Comparison of ENCODE assay signal across 10 mouse cellular contexts in the genomic region with DNA sequence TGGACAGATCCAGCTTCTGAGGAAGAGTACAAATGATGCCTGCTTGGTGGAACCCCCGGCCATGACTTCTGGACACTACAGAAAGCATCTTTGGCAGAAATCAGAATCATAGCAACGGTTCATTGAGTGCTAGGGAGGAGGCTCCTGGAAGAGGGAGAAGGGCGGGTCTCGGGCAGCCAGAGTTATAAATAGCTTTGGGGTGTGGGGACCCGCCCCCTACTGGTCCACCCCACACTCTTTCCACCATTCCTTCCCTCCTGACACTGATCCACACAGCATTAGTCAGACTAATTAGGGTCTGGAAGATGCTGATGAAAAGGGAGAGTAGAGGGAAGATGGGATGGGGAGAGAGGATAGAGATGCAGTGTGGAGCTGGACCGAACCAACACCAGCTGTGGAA. TPM values are rescaled to one million over a fixed set of nuclear protein-coding genes. Genes with fewer than 3 reads are reported as not detected.
DNase-seq lines count a peak whose midpoint lies in the region; ATAC-seq lines count a peak whose summit lies in the region.
"Had no signal": no experiment of that assay in that cellular context is flagged by ENCODE, and none has a peak within 500 bp of the region (broad histone marks: within the 10 kb centered on the region; RNA-seq: fewer than 3 reads in every experiment).

No protein-coding gene starts in this region.

- H3K4me3 ChIP-seq in hindbrain, embryonic 10.5 days: 0 out of 2 replicates have a peak overlapping the region, but pooled peaks have one; percentile 2
- no peak overlapping the region for H3K4me3 ChIP-seq in hindbrain, embryonic 11.5 days (ENCODE audit: low read depth, low read length)
- peak overlapping the region; percentile 19; the same call in 1 of the 2 replicates for H3K4me3 ChIP-seq in limb, embryonic 15.5 days

- no peak for ATAC-seq in hindbrain, embryonic 11.5 days (ENCODE audit: low FRiP score)
- no peak for ATAC-seq in limb, embryonic 15.5 days (ENCODE audit: insufficient number of reproducible peaks, low FRiP score, low TSS enrichment, low read depth)

- no peak for DNase-seq in hindbrain, embryonic 10.5 days (ENCODE audit: low spot score)
- DNase-seq in hindbrain, embryonic 11.5 days (ENCODE audit: low spot score): no peak
- peak; percentile 28 for DNase-seq in 416B (ENCODE audit: low read depth)
- DNase-seq in Muller cell, postnatal 12 days (ENCODE audit: inconsistent ontology term): peak; percentile 38
- DNase-seq in cerebellum, adult 18-20 months: no peak
- DNase-seq in embryo, embryonic 10 days (ENCODE audit: low spot score): no peak
- DNase-seq in right cerebral cortex, postnatal 25 days: no peak
- DNase-seq: cerebellum, adult 8-10 months; kidney, postnatal 10 days had no signal

- peak overlapping the region; percentile 17; the same call in 1 of the 2 replicates for H3K27ac ChIP-seq in hindbrain, embryonic 10.5 days
- no peak overlapping the region for H3K27ac ChIP-seq in hindbrain, embryonic 11.5 days (ENCODE audit: low read depth, low read length)
- H3K27ac ChIP-seq in limb, embryonic 15.5 days: peak overlapping the region; percentile 87

- no peak overlapping the region for H3K4me2 ChIP-seq in hindbrain, embryonic 11.5 days (replicated peaks; ENCODE audit: low read depth, low read length)
- H3K4me2 ChIP-seq in limb, embryonic 15.5 days: peak overlapping the region; percentile 32

- peaks cover 59% of the 10 kb centered on the region for H3K4me1 ChIP-seq in hindbrain, embryonic 10.5 days (replicated peaks)
- H3K4me1 ChIP-seq in hindbrain, embryonic 11.5 days (replicated peaks; ENCODE audit: control insufficient read depth, insufficient read depth, low read length): no peaks in the 10 kb centered on the region; the same call in 1 of the 2 replicates
- H3K4me1 ChIP-seq in limb, embryonic 15.5 days: peaks cover 53% of the 10 kb centered on the region

- H3K36me3 ChIP-seq in hindbrain, embryonic 10.5 days: peaks cover 30% of the 10 kb centered on the region
- H3K36me3 ChIP-seq in hindbrain, embryonic 11.5 days (ENCODE audit: control insufficient read depth, insufficient read depth, low read length): no peaks in the 10 kb centered on the region
- H3K36me3 ChIP-seq in limb, embryonic 15.5 days: peaks cover 29% of the 10 kb centered on the region; the same call in 1 of the 2 replicates

- H3K9me3 ChIP-seq in hindbrain, embryonic 10.5 days: no peaks in the 10 kb centered on the region
- H3K9me3 ChIP-seq in hindbrain, embryonic 11.5 days (ENCODE audit: control insufficient read depth, low read length): no peaks in the 10 kb centered on the region
- H3K9me3 ChIP-seq in limb, embryonic 15.5 days: no peaks in the 10 kb centered on the region

- H3K9ac ChIP-seq in hindbrain, embryonic 11.5 days (ENCODE audit: low read depth, low read length): no peak overlapping the region
- H3K9ac ChIP-seq in limb, embryonic 15.5 days: 0 out of 2 replicates have a peak overlapping the region, but pooled peaks have one; percentile 36

- 46% methylated on average over 6 of the region's 6 CpGs for WGBS in hindbrain, embryonic 10.5 days
- WGBS in hindbrain, embryonic 11.5 days: 48% methylated on average over 6 of the region's 6 CpGs
- 25% methylated on average over 6 of the region's 6 CpGs for WGBS in limb, embryonic 15.5 days

- no peaks in the 10 kb centered on the region for H3K27me3 ChIP-seq in hindbrain, embryonic 10.5 days (ENCODE audit: insufficient read depth, poor library complexity, severe bottlenecking)
- no peaks in the 10 kb centered on the region for H3K27me3 ChIP-seq in hindbrain, embryonic 11.5 days (ENCODE audit: control insufficient read depth, insufficient read depth, low read length)
- no peaks in the 10 kb centered on the region for H3K27me3 ChIP-seq in limb, embryonic 15.5 days

RNA-seq across cellular contexts. Expression of gene Arhgef1, which starts 3.8 kb away (rescaled TPM):
- 72.4 and 76.0 TPM in 2 replicates for polyA plus RNA-seq in hindbrain, embryonic 10.5 days (2016; fragmentation: Nextera tagmentation; extraction: Ambion mirVana)
- 43.0 and 46.4 TPM in 2 replicates for polyA plus RNA-seq in hindbrain, embryonic 11.5 days (2014; fragmentation: Nextera tagmentation; extraction: Ambion mirVana)
- 110 and 122 TPM in 2 replicates for polyA plus RNA-seq in limb, embryonic 15.5 days (2015; fragmentation: Nextera tagmentation; extraction: Ambion mirVana)

RNA-seq across cellular contexts. Expression of gene Cd79a, which starts 9.4 kb away (rescaled TPM):
- polyA plus RNA-seq in hindbrain, embryonic 10.5 days (2016; fragmentation: Nextera tagmentation; extraction: Ambion mirVana): 0.13 and 0.29 TPM in 2 replicates
- 0.39 TPM in 1 of 2 replicates, not detected in the other for polyA plus RNA-seq in hindbrain, embryonic 11.5 days (2014; fragmentation: Nextera tagmentation; extraction: Ambion mirVana)
- 0.72 and 0.78 TPM in 2 replicates for polyA plus RNA-seq in limb, embryonic 15.5 days (2015; fragmentation: Nextera tagmentation; extraction: Ambion mirVana)

RNA-seq across cellular contexts. Expression of gene Rps19, which starts 22.4 kb away (rescaled TPM):
- polyA plus RNA-seq in hindbrain, embryonic 10.5 days (2016; fragmentation: Nextera tagmentation; extraction: Ambion mirVana): 1,985 and 2,165 TPM in 2 replicates
- 1,792 and 1,821 TPM in 2 replicates for polyA plus RNA-seq in hindbrain, embryonic 11.5 days (2014; fragmentation: Nextera tagmentation; extraction: Ambion mirVana)
- 2,364 and 2,933 TPM in 2 replicates for polyA plus RNA-seq in limb, embryonic 15.5 days (2015; fragmentation: Nextera tagmentation; extraction: Ambion mirVana)

RNA-seq across cellular contexts. Expression of gene Dmrtc2, which starts 36.7 kb away (rescaled TPM):
- polyA plus RNA-seq in hindbrain, embryonic 10.5 days (2016; fragmentation: Nextera tagmentation; extraction: Ambion mirVana): not detected in 2 replicates
- 0.14 TPM in 1 of 2 replicates, not detected in the other for polyA plus RNA-seq in hindbrain, embryonic 11.5 days (2014; fragmentation: Nextera tagmentation; extraction: Ambion mirVana)
- not detected in 2 replicates for polyA plus RNA-seq in limb, embryonic 15.5 days (2015; fragmentation: Nextera tagmentation; extraction: Ambion mirVana)

RNA-seq across cellular contexts. Expression of gene Lypd4, which starts 36.8 kb away (rescaled TPM):
- not detected in 2 replicates for polyA plus RNA-seq in hindbrain, embryonic 10.5 days (2016; fragmentation: Nextera tagmentation; extraction: Ambion mirVana)
- polyA plus RNA-seq in hindbrain, embryonic 11.5 days (2014; fragmentation: Nextera tagmentation; extraction: Ambion mirVana): not detected in 2 replicates
- polyA plus RNA-seq in limb, embryonic 15.5 days (2015; fragmentation: Nextera tagmentation; extraction: Ambion mirVana): not detected in 2 replicates

Comparison
In these comparisons a context has a peak if more than half of its experiments do, and no peak if none do; other contexts are left out.
1. DNase-seq: peak in 416B (single experiment) and Muller cell, postnatal 12 days (single experiment); none in hindbrain, embryonic 10.5 days (single experiment), hindbrain, embryonic 11.5 days (single experiment), cerebellum, adult 18-20 months (0 of 2), embryo, embryonic 10 days (single experiment) and right cerebral cortex, postnatal 25 days (single experiment).